Mouse (Mus musculus) CH12.LX (cell line): ENCODE results near the gene Rnf145. TPM values are rescaled to one million over a fixed set of nuclear protein-coding genes. Genes with fewer than 3 reads are reported as not detected.
A peak's percentile ranks its signal among the peaks of the same experiment; 100 is the strongest.

ENCODE experiments used
- DNase-seq: peaks from one replicate; pipeline ENCODE4 v3.0.0-alpha.2; 2013; ENCODE audit errors: extremely low read depth
- H3K27ac ChIP-seq: 2 replicates; pipeline ENCODE4 v1.5.1; 2012; ENCODE audit warnings: low read depth, mild to moderate bottlenecking, control low read depth, moderate library complexity; ENCODE audit not compliant: insufficient read depth
- H3K27me3 ChIP-seq: replicated peaks from 2 replicates; pipeline ENCODE3; 2012; ENCODE audit warnings: inconsistent platforms
- H3K36me3 ChIP-seq, 2 experiments: replicated peaks in 1 of 2; 2 replicates each; pipeline versions ENCODE3 to v1.6.1; 2012; ENCODE audit warnings: inconsistent platforms in 1 of 2, low read length in 1 of 2, mild to moderate bottlenecking in 1 of 2, mixed read lengths in 1 of 2, moderate library complexity in 1 of 2; ENCODE audit not compliant: control insufficient read depth in 1 of 2, insufficient read depth in 1 of 2
- H3K4me1 ChIP-seq, 2 experiments: 2 replicates each; pipeline ENCODE4 v1.6.1; 2012; ENCODE audit warnings: inconsistent platforms in 1 of 2, moderate library complexity in 1 of 2; ENCODE audit not compliant: insufficient read depth in 2 of 2, control insufficient read depth in 1 of 2
- H3K4me2 ChIP-seq: 2 replicates; pipeline ENCODE4 v1.6.1; 2012; ENCODE audit warnings: low read depth, mild to moderate bottlenecking, control low read depth; ENCODE audit not compliant: poor library complexity, insufficient read depth, severe bottlenecking
- H3K4me3 ChIP-seq, 3 experiments: fragments of 150-350 bp in 1 of 3; sonication (generic) in 1 of 3; replicated peaks in 1 of 3; 2 replicates each; pipeline versions ENCODE3 to v1.5.1; 2011 to 2012; ENCODE audit warnings: low read depth in 2 of 3, low read length in 2 of 3, mild to moderate bottlenecking in 2 of 3, moderate library complexity in 2 of 3, control low read depth in 1 of 3, improper control_type of control experiment in 1 of 3, inconsistent platforms in 1 of 3, mixed read lengths in 1 of 3; ENCODE audit not compliant: poor library complexity in 1 of 3
- H3K79me2 ChIP-seq: replicated peaks from 2 replicates; pipeline ENCODE4 v1.6.1; 2012; ENCODE audit warnings: mild to moderate bottlenecking, moderate library complexity; ENCODE audit not compliant: control insufficient read depth, poor library complexity, insufficient read depth, severe bottlenecking; ENCODE audit errors: extremely low read depth
- H3K9ac ChIP-seq: 2 replicates; pipeline ENCODE4 v1.6.1; 2012; ENCODE audit warnings: low read depth, mild to moderate bottlenecking, control low read depth, moderate library complexity; ENCODE audit not compliant: insufficient read depth
- H3K9me3 ChIP-seq: replicated peaks from 2 replicates; pipeline ENCODE3; 2012; ENCODE audit warnings: low read length, inconsistent platforms, mixed read lengths
- BHLHE40 ChIP-seq: IDR thresholded peaks from 2 replicates; pipeline ENCODE4 v1.6.1; 2011; ENCODE audit warnings: mild to moderate bottlenecking, low read depth, low read length, improper control_type of control experiment
- CHD1 ChIP-seq: IDR thresholded peaks from 2 replicates; pipeline ENCODE4 v1.6.1; 2012; ENCODE audit warnings: low read depth, low read length, improper control_type of control experiment, inconsistent platforms
- CHD2 ChIP-seq: IDR thresholded peaks from 2 replicates; pipeline ENCODE4 v1.6.1; 2011; ENCODE audit warnings: low read length, improper control_type of control experiment
- CTCF ChIP-seq, 2 experiments: IDR thresholded peaks in 1 of 2; conservative IDR thresholded peaks in 1 of 2; 2 replicates each; pipeline ENCODE4 v1.5.1; 2011 to 2012; ENCODE audit warnings: low read depth in 2 of 2, low read length in 2 of 2, improper control_type of control experiment in 1 of 2, inconsistent platforms in 1 of 2, mild to moderate bottlenecking in 1 of 2, moderate library complexity in 1 of 2
- ELF1 ChIP-seq: IDR thresholded peaks from 2 replicates; pipeline ENCODE4 v1.6.1; 2014; ENCODE audit warnings: low read depth, mild to moderate bottlenecking, inconsistent platforms, low read length, improper control_type of control experiment
- EP300 ChIP-seq: IDR thresholded peaks from 2 replicates; pipeline ENCODE4 v1.6.1; 2011; ENCODE audit warnings: low read length, improper control_type of control experiment
- ETS1 ChIP-seq: conservative IDR thresholded peaks from 2 replicates; pipeline ENCODE4 v1.6.1; 2012; ENCODE audit warnings: low read depth, mild to moderate bottlenecking, inconsistent platforms, low read length, improper control_type of control experiment, moderate library complexity
- HCFC1 ChIP-seq: IDR thresholded peaks from 2 replicates; pipeline ENCODE4 v1.6.1; 2012; ENCODE audit warnings: low read depth, mild to moderate bottlenecking, inconsistent platforms, low read length, improper control_type of control experiment
- MAFK ChIP-seq: IDR thresholded peaks from 2 replicates; pipeline ENCODE4 v1.6.1; 2011; ENCODE audit warnings: low read length, improper control_type of control experiment; ENCODE audit not compliant: insufficient replicate concordance
- MAZ ChIP-seq: IDR thresholded peaks from 2 replicates; pipeline ENCODE4 v1.6.1; 2012; ENCODE audit warnings: low read depth, mild to moderate bottlenecking, inconsistent platforms, low read length, improper control_type of control experiment, moderate library complexity
- MEF2A ChIP-seq: IDR thresholded peaks from 2 replicates; pipeline ENCODE4 v1.6.1; 2014; ENCODE audit warnings: low read depth, mild to moderate bottlenecking, inconsistent platforms, low read length, improper control_type of control experiment, borderline replicate concordance
- MXI1 ChIP-seq: IDR thresholded peaks from 2 replicates; pipeline ENCODE4 v1.6.1; 2011; ENCODE audit warnings: mild to moderate bottlenecking, low read depth, low read length, improper control_type of control experiment
- MYC ChIP-seq: IDR thresholded peaks from 2 replicates; pipeline ENCODE4 v1.6.1; 2011; ENCODE audit warnings: low read depth, mild to moderate bottlenecking, improper control_type of control experiment, low read length
- NRF1 ChIP-seq: IDR thresholded peaks from 2 replicates; pipeline ENCODE4 v1.6.1; 2014; ENCODE audit warnings: low read depth, mild to moderate bottlenecking, inconsistent platforms, low read length, improper control_type of control experiment, moderate library complexity
- PAX5 ChIP-seq: IDR thresholded peaks from 2 replicates; pipeline ENCODE4 v1.6.1; 2012; ENCODE audit warnings: low read length, inconsistent platforms, mixed read lengths
- POLR2A ChIP-seq: IDR thresholded peaks from 2 replicates; pipeline ENCODE4 v1.6.1; 2011; ENCODE audit warnings: low read depth, mild to moderate bottlenecking, improper control_type of control experiment, low read length
- POLR2AphosphoS2 ChIP-seq: IDR thresholded peaks from 2 replicates; pipeline ENCODE4 v1.6.1; 2011; ENCODE audit warnings: low read depth, low read length, improper control_type of control experiment
- RAD21 ChIP-seq: IDR thresholded peaks from 2 replicates; pipeline ENCODE4 v1.6.1; 2011; ENCODE audit warnings: low read depth, mild to moderate bottlenecking, low read length, improper control_type of control experiment, moderate library complexity
- RCOR1 ChIP-seq: conservative IDR thresholded peaks from 2 replicates; pipeline ENCODE4 v1.6.1; 2012; ENCODE audit warnings: low read depth, mild to moderate bottlenecking, inconsistent platforms, low read length, improper control_type of control experiment
- SIN3A ChIP-seq: IDR thresholded peaks from 2 replicates; pipeline ENCODE4 v1.6.1; 2012; ENCODE audit warnings: low read length, improper control_type of control experiment, inconsistent platforms
- SMC3 ChIP-seq: IDR thresholded peaks from 2 replicates; pipeline ENCODE4 v1.6.1; 2011; ENCODE audit warnings: low read depth, low read length, improper control_type of control experiment
- TBP ChIP-seq: conservative IDR thresholded peaks from 2 replicates; pipeline ENCODE4 v1.6.1; 2011; ENCODE audit warnings: low read depth, low read length, improper control_type of control experiment
- TCF12 ChIP-seq: IDR thresholded peaks from 2 replicates; pipeline ENCODE4 v1.6.1; 2014; ENCODE audit warnings: low read depth, mild to moderate bottlenecking, inconsistent platforms, low read length, improper control_type of control experiment
- UBTF ChIP-seq: IDR thresholded peaks from 2 replicates; pipeline ENCODE4 v1.6.1; 2012; ENCODE audit warnings: low read depth, mild to moderate bottlenecking, inconsistent platforms, low read length, improper control_type of control experiment, moderate library complexity
- ZC3H11A ChIP-seq: IDR thresholded peaks from 2 replicates; pipeline ENCODE4 v1.6.1; 2012; ENCODE audit warnings: low read depth, mild to moderate bottlenecking, inconsistent platforms, low read length, improper control_type of control experiment
- ZKSCAN1 ChIP-seq: IDR thresholded peaks from 2 replicates; pipeline ENCODE4 v1.6.1; 2012; ENCODE audit warnings: low read depth, inconsistent platforms, low read length, improper control_type of control experiment, borderline replicate concordance
- ZMIZ1 ChIP-seq: IDR thresholded peaks from 2 replicates; pipeline ENCODE4 v1.6.1; 2012; ENCODE audit warnings: low read depth, mild to moderate bottlenecking, inconsistent platforms, low read length, improper control_type of control experiment
- ZNF384 ChIP-seq: IDR thresholded peaks from 2 replicates; pipeline ENCODE4 v1.6.1; 2012; ENCODE audit warnings: low read depth, low read length, improper control_type of control experiment, inconsistent platforms
- dilution Hi-C: fragments of 300-500 bp; cut with MboI; formaldehyde crosslinking; loops from 2 replicates; pipeline ENCODE4 v1.14.3; 2020; ENCODE audit warnings: low sequenced_read_pairs; ENCODE audit not compliant: extremely low pct_unique_long_range_greater_than_20kb, extremely low pct_ligation_motif_present
- in situ Hi-C: fragments of 300-500 bp; cut with MboI; formaldehyde crosslinking; loops from 3 replicates; pipeline ENCODE4 v1.14.3; 2019; ENCODE audit warnings: low sequenced_read_pairs, low pct_ligation_motif_present, low pct_unique_long_range_greater_than_20kb, mixed read lengths
- polyA plus RNA-seq: library from polyadenylated mRNA; unstranded; fragments of >175 nt; gene quantifications from 2 replicates; pipeline ENCODE4 v1.2.1, GENCODE M21; 2012; ENCODE audit warnings: low read depth; ENCODE audit not compliant: insufficient read length
- total RNA-seq, 2 experiments: library from RNA; depleted of rRNA; stranded (reverse); fragments of 300-350 nt in 1 of 2; fragments of >200 nt in 1 of 2; gene quantifications; 2 replicates each; pipeline ENCODE4 v1.2.3; 2012 to 2014

Rnf145 gene
- total and polyA plus RNA-seq, 3 experiments = 44.3 to 60.5 (median 44.5) TPM

DNA sequence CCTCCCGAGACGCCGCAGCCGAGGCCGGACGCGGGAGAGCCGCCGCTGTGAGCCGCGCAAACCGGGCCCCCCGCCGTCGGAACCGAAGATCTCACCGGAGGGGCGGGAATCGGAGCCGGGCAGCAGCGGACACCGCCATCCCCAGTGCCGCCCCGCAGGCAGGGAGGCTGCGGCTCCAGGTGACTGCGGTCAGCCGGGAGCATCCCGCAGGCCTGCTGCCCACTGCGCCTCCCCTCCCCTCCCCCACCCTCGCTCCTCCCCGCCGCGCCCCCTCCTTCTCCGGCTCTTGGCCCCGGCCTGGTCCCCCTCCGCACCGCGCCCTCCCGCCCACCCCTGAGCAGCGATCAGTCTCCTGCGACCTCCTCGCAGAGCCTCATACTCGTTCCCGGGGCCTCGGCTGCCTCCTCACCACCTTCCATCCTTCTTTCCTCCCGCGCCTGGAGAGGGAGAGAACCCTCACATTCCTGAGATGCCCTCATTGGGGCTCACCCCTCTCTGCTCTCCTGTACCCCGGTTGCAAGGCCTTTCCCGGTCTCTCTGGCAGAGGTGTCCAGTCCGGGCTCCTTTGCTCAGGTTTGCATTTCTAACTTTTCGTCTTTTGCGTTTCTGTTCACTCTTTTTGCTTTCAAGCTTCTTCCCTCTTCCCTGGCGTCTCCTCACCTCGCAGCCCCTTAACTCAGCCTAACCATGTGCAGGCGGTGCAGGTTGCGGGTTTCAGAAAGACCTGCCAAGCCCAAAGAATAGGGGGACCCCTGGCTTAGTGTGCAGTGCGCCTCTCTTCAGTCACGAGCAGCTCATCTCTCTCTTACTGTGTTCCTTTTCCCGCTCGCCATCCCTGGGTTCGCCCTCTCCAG lies 559 bp downstream of the Rnf145 start:
- H3K79me2 ChIP-seq = peaks cover 46% of the 10 kb centered on the region
- peaks cover 6 to 44% of the 10 kb centered on the region in 2 experiments for H3K4me1 ChIP-seq
- H3K9ac ChIP-seq = peak overlapping the region; percentile 98
- peak overlapping the region; percentile 89 to 98 (median 92) for H3K4me3 ChIP-seq
- in situ Hi-C loops (no loop called here), dilution Hi-C loops (no loop called here)
- H3K9me3 ChIP-seq = peaks cover 3% of the 10 kb centered on the region
- H3K4me2 ChIP-seq = peak overlapping the region; percentile 45
- TF ChIP-seq TCF12 (no peak), UBTF (no peak), RCOR1 (no peak), POLR2A (no peak), ZC3H11A (no peak), MAFK (no peak), RAD21 (no peak), HCFC1 (no peak), SIN3A (peak; percentile 10; the same call in 1 of the 2 replicates), POLR2AphosphoS2 (0 out of 2 replicates have a peak, but pooled peaks have one; percentile 7), CTCF (conservative IDR thresholded peaks at IDR 0.05 in 1 of 2, IDR thresholded peaks at IDR 0.05 in 1 of 2; ENCODE audit: low read depth in 2 of 2, low read length in 2 of 2) (no peak), ZNF384 (no peak)
- no peaks in the 10 kb centered on the region for H3K27me3 ChIP-seq
- H3K27ac ChIP-seq = peak overlapping the region; percentile 74
- peak; percentile 23 for DNase-seq
- peaks cover 0 to 20% of the 10 kb centered on the region in 2 experiments for H3K36me3 ChIP-seq

DNA sequence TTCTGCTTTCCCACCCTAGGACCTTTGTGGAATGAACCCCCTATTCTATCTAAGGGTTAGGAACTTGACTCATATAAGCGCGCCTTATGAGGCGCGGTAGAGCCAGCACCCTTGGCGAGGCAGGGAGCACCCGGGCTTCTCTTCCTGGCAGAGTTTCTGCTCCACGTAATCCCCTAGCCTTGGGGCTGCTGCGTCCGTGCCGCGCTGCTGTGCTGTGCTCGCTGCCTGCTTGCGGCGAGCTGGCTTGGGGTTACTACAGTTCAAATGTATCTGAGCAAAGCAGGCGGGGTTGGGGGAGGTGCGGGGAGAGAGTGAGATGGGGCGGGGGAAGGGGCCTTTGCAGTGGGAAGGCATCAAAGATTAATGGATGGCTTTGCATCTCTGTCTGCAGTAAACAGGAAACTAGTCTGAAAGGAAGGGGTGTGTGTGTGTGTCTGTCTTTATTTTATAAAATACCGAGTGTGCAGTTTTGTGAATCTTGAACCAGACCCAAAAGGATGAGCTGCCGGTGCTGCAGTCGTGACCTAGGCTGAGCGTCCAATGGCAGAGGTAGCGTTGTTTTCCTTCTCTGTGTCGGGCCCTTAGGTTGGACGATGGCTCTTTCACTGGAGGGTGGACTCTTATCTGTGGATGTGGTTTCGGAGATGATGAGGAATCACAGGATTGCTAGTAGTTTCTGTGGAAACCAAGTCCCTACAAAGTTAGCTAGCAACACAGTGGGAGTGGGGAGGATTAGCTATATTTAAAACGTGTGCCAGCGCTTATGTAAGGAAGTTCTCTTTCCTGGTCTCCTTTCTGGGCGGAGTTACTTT lies 1.4 kb downstream of the Rnf145 start:
- Histone ChIP-seq H3K4me2 (peak overlapping the region; percentile 45), H3K36me3 (peaks cover 5 to 28% of the 10 kb centered on the region in 2 experiments), H3K79me2 (peaks cover 52% of the 10 kb centered on the region), H3K4me1 (peaks cover 6 to 44% of the 10 kb centered on the region in 2 experiments), H3K9ac (peak overlapping the region; percentile 98), H3K27ac (peak overlapping the region; percentile 47), H3K27me3 (no peaks in the 10 kb centered on the region), H3K9me3 (peaks cover 3% of the 10 kb centered on the region), H3K4me3 (peak overlapping the region; percentile 89 to 98 (median 92))
- DNase-seq = peak; percentile 90
- in situ Hi-C loops (no loop called here), dilution Hi-C loops (no loop called here)
- TF ChIP-seq CHD1 (peak; percentile 83; the same call in 1 of the 2 replicates), MXI1 (peak; percentile 91), HCFC1 (peak; percentile 36), ETS1 (peak; percentile 38), ZNF384 (no peak), SIN3A (peak; percentile 77; the same call in 1 of the 2 replicates), ZKSCAN1 (no peak), TBP (peak; percentile 55; the same call in 1 of the 2 replicates), SMC3 (peak; percentile 6; the same call in 1 of the 2 replicates), BHLHE40 (peak; percentile 74), RAD21 (no peak; the same call in none of the 2 replicates), POLR2AphosphoS2 (0 out of 2 replicates have a peak, but pooled peaks have one; percentile 53), CHD2 (peak; percentile 78), PAX5 (no peak), ELF1 (peak; percentile 24), MAZ (peak; percentile 88), EP300 (no peak), ZMIZ1 (peak; percentile 54), NRF1 (0 out of 2 replicates have a peak, but pooled peaks have one; percentile 47), RCOR1 (peak; percentile 30; the same call in 1 of the 2 replicates), MYC (0 out of 2 replicates have a peak, but pooled peaks have one; percentile 21), MEF2A (0 out of 2 replicates have a peak, but pooled peaks have one; percentile 59)
